Comparison of ENCODE assay signal across 30 mouse cellular contexts in genomic region chr2:162919926-162920325, GRCm38 (mm10). TPM values are rescaled to one million over a fixed set of nuclear protein-coding genes. Genes with fewer than 3 reads are reported as not detected.
DNase-seq lines count a peak whose midpoint lies in the region; ATAC-seq lines count a peak whose summit lies in the region.
"Had no signal": no experiment of that assay in that cellular context is flagged by ENCODE, and none has a peak within 500 bp of the region (broad histone marks: within the 10 kb centered on the region; RNA-seq: fewer than 3 reads in every experiment).

No protein-coding gene starts in this region.

- no peaks in the 10 kb centered on the region for H3K4me1 ChIP-seq in midbrain, embryonic 11.5 days (ENCODE audit: control insufficient read depth, insufficient read depth, low read length)
- H3K4me1 ChIP-seq in midbrain, embryonic 16.5 days (ENCODE audit: control insufficient read depth, insufficient read depth, low read length) = no peaks in the 10 kb centered on the region
- H3K4me1 ChIP-seq in intestine, embryonic 15.5 days (replicated peaks) = no peaks in the 10 kb centered on the region
- H3K4me1 ChIP-seq: embryonic facial prominence, embryonic 12.5 days; forebrain, embryonic 12.5 days; hindbrain, embryonic 13.5 days had no signal

- 81% methylated on average over 5 of the region's 5 CpGs for WGBS in midbrain, embryonic 11.5 days
- 82% methylated on average over 5 of the region's 5 CpGs for WGBS in midbrain, embryonic 16.5 days
- WGBS in intestine, embryonic 15.5 days = 38% methylated on average over 5 of the region's 5 CpGs

- ATAC-seq in midbrain, embryonic 11.5 days (ENCODE audit: low FRiP score) = no peak
- no peak for ATAC-seq in midbrain, embryonic 16.5 days
- ATAC-seq in intestine, embryonic 15.5 days = peak; percentile 68
- ATAC-seq: forebrain, embryonic 16.5 days; hindbrain, embryonic 16.5 days had no signal

- H3K9ac ChIP-seq in midbrain, embryonic 11.5 days (ENCODE audit: low read length) = no peak overlapping the region
- H3K9ac ChIP-seq in midbrain, embryonic 16.5 days (ENCODE audit: low read depth, low read length) = no peak overlapping the region
- no peak overlapping the region for H3K9ac ChIP-seq in intestine, embryonic 15.5 days
- H3K9ac ChIP-seq: embryonic facial prominence, embryonic 12.5 days; embryonic facial prominence, embryonic 15.5 days; forebrain, embryonic 12.5 days; hindbrain, embryonic 13.5 days had no signal

- H3K4me2 ChIP-seq in midbrain, embryonic 11.5 days = no peak overlapping the region
- H3K4me2 ChIP-seq in midbrain, embryonic 16.5 days (ENCODE audit: low read length) = no peak overlapping the region
- H3K4me2 ChIP-seq in intestine, embryonic 15.5 days (replicated peaks) = 0 out of 2 replicates have a peak overlapping the region, but pooled peaks have one; percentile 1
- H3K4me2 ChIP-seq: embryonic facial prominence, embryonic 12.5 days; embryonic facial prominence, embryonic 15.5 days; forebrain, embryonic 12.5 days; heart, embryonic 11.5 days; hindbrain, embryonic 13.5 days had no signal

- intact Hi-C loops in heart, postnatal 36 days (cut with DNase I) = loop anchor here (5.0 kb wide), 2 partner anchors 412 to 482 kb away; no protein-coding TSS in a partner anchor

- no peaks in the 10 kb centered on the region for H3K9me3 ChIP-seq in midbrain, embryonic 11.5 days (ENCODE audit: control insufficient read depth, low read length)
- peaks cover 2% of the 10 kb centered on the region; the same call in 1 of the 2 replicates for H3K9me3 ChIP-seq in midbrain, embryonic 16.5 days (replicated peaks; ENCODE audit: control insufficient read depth, low read length, poor library complexity, severe bottlenecking)
- no peaks in the 10 kb centered on the region for H3K9me3 ChIP-seq in intestine, embryonic 15.5 days
- H3K9me3 ChIP-seq: embryonic facial prominence, embryonic 12.5 days; embryonic facial prominence, embryonic 15.5 days; forebrain, embryonic 12.5 days; G1E; hindbrain, embryonic 10.5 days; hindbrain, embryonic 13.5 days had no signal

- H3K4me3 ChIP-seq in midbrain, embryonic 11.5 days (ENCODE audit: low read depth, low read length) = no peak overlapping the region
- H3K4me3 ChIP-seq in midbrain, embryonic 16.5 days (ENCODE audit: low read depth, low read length) = no peak overlapping the region
- no peak overlapping the region for H3K4me3 ChIP-seq in intestine, embryonic 15.5 days (replicated peaks)
- H3K4me3 ChIP-seq: embryonic facial prominence, embryonic 12.5 days; embryonic facial prominence, embryonic 15.5 days; forebrain, embryonic 12.5 days; hindbrain, embryonic 10.5 days; hindbrain, embryonic 13.5 days had no signal

- no peak overlapping the region for H3K27ac ChIP-seq in midbrain, embryonic 11.5 days (ENCODE audit: low read depth, low read length)
- H3K27ac ChIP-seq in midbrain, embryonic 16.5 days (ENCODE audit: low read length) = no peak overlapping the region
- 0 out of 2 replicates have a peak overlapping the region, but pooled peaks have one; percentile 27 for H3K27ac ChIP-seq in intestine, embryonic 15.5 days
- H3K27ac ChIP-seq: embryonic facial prominence, embryonic 12.5 days; embryonic facial prominence, embryonic 15.5 days; forebrain, embryonic 12.5 days; hindbrain, embryonic 10.5 days; hindbrain, embryonic 13.5 days had no signal

- peak; percentile 25 to 68 for DNase-seq in adrenal gland, adult (ENCODE audit: inconsistent age in 2 of 2, low spot score in 1 of 2)
- DNase-seq in adrenal gland, adult 8-10 months = no peak
- DNase-seq in midbrain, embryonic 11.5 days (ENCODE audit: low spot score, missing footprints) = peak; percentile 75
- peak; percentile 57 for DNase-seq in yolk sac, embryonic 10.5 days (ENCODE audit: low spot score)
- DNase-seq in heart, postnatal 36 days = no peak
- no peak for DNase-seq in heart, adult 18-20 months
- DNase-seq: adrenal gland, postnatal 25 days; cerebellum, adult 11-12 months; cerebellum, adult 9-10 months; cerebellum, postnatal 14 days; gastrocnemius, postnatal 10 days; gastrocnemius, postnatal 36 days; kidney, adult 11 months had no signal

- no peaks in the 10 kb centered on the region for H3K36me3 ChIP-seq in midbrain, embryonic 11.5 days (ENCODE audit: control insufficient read depth, insufficient read depth, low read length)
- no peaks in the 10 kb centered on the region for H3K36me3 ChIP-seq in midbrain, embryonic 16.5 days (ENCODE audit: control insufficient read depth, insufficient read depth, low read length)
- no peaks in the 10 kb centered on the region for H3K36me3 ChIP-seq in intestine, embryonic 15.5 days
- H3K36me3 ChIP-seq: embryonic facial prominence, embryonic 12.5 days; embryonic facial prominence, embryonic 15.5 days; forebrain, embryonic 12.5 days; G1E; hindbrain, embryonic 10.5 days; hindbrain, embryonic 13.5 days had no signal

- H3K27me3 ChIP-seq in midbrain, embryonic 11.5 days (ENCODE audit: control insufficient read depth, insufficient read depth, low read length) = no peaks in the 10 kb centered on the region
- no peaks in the 10 kb centered on the region for H3K27me3 ChIP-seq in midbrain, embryonic 16.5 days (ENCODE audit: control insufficient read depth, insufficient read depth, low read depth, low read length)
- no peaks in the 10 kb centered on the region for H3K27me3 ChIP-seq in intestine, embryonic 15.5 days (replicated peaks)
- H3K27me3 ChIP-seq: embryonic facial prominence, embryonic 12.5 days had no signal

RNA-seq across cellular contexts. Expression of gene Srsf6, which starts 11.4 kb away (rescaled TPM):
- total RNA-seq in adrenal gland, adult 8-10 months (2022) = 100 to 1,000 TPM; 197 to 234 (median 210) TPM
- 282 and 289 TPM in 2 replicates for polyA plus RNA-seq in midbrain, embryonic 11.5 days (2014; fragmentation: Nextera tagmentation; extraction: Ambion mirVana)
- polyA plus RNA-seq in midbrain, embryonic 16.5 days (2015; fragmentation: Nextera tagmentation; extraction: Ambion mirVana) = 118 and 137 TPM in 2 replicates
- 184 and 196 TPM in 2 replicates for polyA plus RNA-seq in intestine, embryonic 15.5 days (2015; fragmentation: Nextera tagmentation; extraction: Ambion mirVana)
- 10 to 100 TPM; 61.0 to 63.7 TPM for total RNA-seq in heart, postnatal 36 days (2021)
- total RNA-seq in heart, adult 18-20 months (2021) = 10 to 100 TPM; 61.5 to 68.1 TPM

RNA-seq across cellular contexts. Expression of gene L3mbtl1, which starts 23.3 kb away (rescaled TPM):
- total RNA-seq in adrenal gland, adult 8-10 months (2022) = 1 to 10 TPM in 1 of 4 experiments, under 1 TPM in 2, not detected in 1; 0.24 to 1.1 (median 0.68) TPM
- polyA plus RNA-seq in midbrain, embryonic 11.5 days (2014; fragmentation: Nextera tagmentation; extraction: Ambion mirVana) = 0.21 TPM in 1 of 2 replicates, not detected in the other
- 4.6 and 8.3 TPM in 2 replicates for polyA plus RNA-seq in midbrain, embryonic 16.5 days (2015; fragmentation: Nextera tagmentation; extraction: Ambion mirVana)
- polyA plus RNA-seq in intestine, embryonic 15.5 days (2015; fragmentation: Nextera tagmentation; extraction: Ambion mirVana) = 0.11 and 0.18 TPM in 2 replicates
- not detected for total RNA-seq in heart, postnatal 36 days (2021)
- total RNA-seq in heart, adult 18-20 months (2021) = not detected
- total RNA-seq: common myeloid progenitor, adult 5-6 weeks; G1E; gastrocnemius, adult 18-20 months; gastrocnemius, postnatal 36 days; granulocyte monocyte progenitor cell, adult 5-6 weeks; heart, adult 8-10 months; heart, postnatal 25 days had no signal
- polyA plus RNA-seq: G1E; heart, embryonic 11.5 days; heart, postnatal 0 days had no signal

Comparison
In these comparisons a context has a peak if more than half of its experiments do, and no peak if none do; other contexts are left out.
1. DNase-seq: peak in adrenal gland, adult (2 of 2), midbrain, embryonic 11.5 days (single experiment) and yolk sac, embryonic 10.5 days (single experiment); none in adrenal gland, adult 8-10 months (single experiment), heart, postnatal 36 days (0 of 2) and heart, adult 18-20 months (0 of 2).